ENCODE assay signal across 8 mouse cellular contexts in the genomic region with DNA sequence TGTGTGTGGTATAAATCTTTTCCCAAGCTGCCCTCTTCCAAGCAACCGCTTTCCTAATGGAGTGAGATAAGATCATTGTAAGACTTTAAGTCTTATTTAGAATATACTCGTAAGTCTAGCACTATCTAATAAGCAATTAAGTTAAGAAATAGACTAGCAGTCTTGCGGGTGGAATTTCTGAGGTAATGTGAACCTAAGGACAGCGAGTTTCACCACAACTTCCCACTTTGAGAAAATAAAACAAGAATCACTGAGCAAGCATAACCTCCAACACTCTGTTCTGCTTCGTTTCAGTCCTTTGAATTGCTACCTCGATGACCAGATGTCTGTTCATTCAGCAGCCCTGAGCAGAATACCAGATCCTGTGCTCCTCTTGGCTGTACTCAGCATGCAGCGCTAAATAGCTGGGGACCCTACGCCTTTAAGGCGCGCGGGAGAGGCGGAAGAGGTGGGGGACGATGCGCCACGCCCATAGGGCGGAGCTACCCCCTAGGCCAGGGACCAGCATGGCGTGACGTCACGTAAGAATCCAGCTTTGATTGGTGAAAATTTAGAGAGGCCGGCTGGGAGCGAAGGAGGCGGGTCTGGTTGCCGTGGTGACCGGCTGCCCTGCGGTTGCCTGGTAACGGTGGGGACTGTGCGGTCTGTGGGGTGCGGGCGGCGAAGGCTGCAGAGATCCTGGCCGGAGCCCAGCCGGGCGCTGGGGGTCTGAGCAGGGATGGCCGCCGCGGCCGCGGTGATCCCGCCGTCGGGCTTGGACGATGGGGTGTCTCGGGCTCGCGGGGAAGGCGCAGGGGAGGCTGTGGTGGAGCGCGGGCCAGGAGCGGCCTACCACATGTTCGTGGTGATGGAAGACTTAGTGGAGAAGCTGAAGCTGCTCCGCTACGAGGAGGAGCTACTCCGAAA. TPM values are rescaled to one million over a fixed set of nuclear protein-coding genes. Genes with fewer than 3 reads are reported as not detected.
A peak's percentile ranks its signal among the peaks of the same experiment; 100 is the strongest.
DNase-seq lines count a peak whose midpoint lies in the region; ATAC-seq and TF ChIP-seq lines count a peak whose summit lies in the region.

A gene (plus strand): TSS at position 614 of the 906 bp plus-strand sequence.

- H3K27ac ChIP-seq in CH12.LX (ENCODE audit: insufficient read depth, low read depth): no peak within 1 kb of the TSS
- 0 out of 2 replicates have a peak within 1 kb of the TSS, but pooled peaks have one; percentile 25 for H3K27ac ChIP-seq in forebrain, embryonic 11.5 days (ENCODE audit: low read depth, low read length)
- H3K27ac ChIP-seq in heart, embryonic 16.5 days (ENCODE audit: low read length): peak within 1 kb of the TSS; percentile 41
- H3K27ac ChIP-seq in liver, embryonic 15.5 days (replicated peaks): peak within 1 kb of the TSS; percentile 45
- no peak within 1 kb of the TSS for H3K27ac ChIP-seq in neural tube, embryonic 12.5 days

- TF ChIP-seq RAD21 in CH12.LX (IDR thresholded peaks at IDR 0.05; ENCODE audit: low read depth, low read length): no peak

- in situ Hi-C loops in CH12.LX (cut with MboI; ENCODE audit: low pct_ligation_motif_present, low pct_unique_long_range_greater_than_20kb, low sequenced_read_pairs): no loop called here

- peaks cover 0 to 5% of the 10 kb centered on the region in 2 experiments for H3K36me3 ChIP-seq in CH12.LX (replicated peaks in 1 of 2; ENCODE audit: control insufficient read depth in 1 of 2, insufficient read depth in 1 of 2, low read length in 1 of 2)
- H3K36me3 ChIP-seq in forebrain, embryonic 11.5 days (ENCODE audit: control insufficient read depth, insufficient read depth, low read length): no peaks in the 10 kb centered on the region
- no peaks in the 10 kb centered on the region for H3K36me3 ChIP-seq in heart, embryonic 16.5 days (ENCODE audit: control insufficient read depth, insufficient read depth)
- no peaks in the 10 kb centered on the region for H3K36me3 ChIP-seq in liver, embryonic 15.5 days (replicated peaks)
- no peaks in the 10 kb centered on the region for H3K36me3 ChIP-seq in neural tube, embryonic 12.5 days

- no peak for TF ChIP-seq CTCF in CH12.LX (conservative IDR thresholded peaks at IDR 0.05 in 1 of 2, IDR thresholded peaks at IDR 0.05 in 1 of 2; ENCODE audit: low read depth in 2 of 2, low read length in 2 of 2)

- TF ChIP-seq EP300 in CH12.LX (IDR thresholded peaks at IDR 0.05; ENCODE audit: low read length): peak; percentile 76

- H3K9ac ChIP-seq in CH12.LX (ENCODE audit: insufficient read depth, low read depth): peak within 1 kb of the TSS; percentile 60
- H3K9ac ChIP-seq in forebrain, embryonic 11.5 days (ENCODE audit: low read length): peak within 1 kb of the TSS; percentile 77
- H3K9ac ChIP-seq in heart, embryonic 16.5 days (ENCODE audit: low read length): peak within 1 kb of the TSS; percentile 84
- peak within 1 kb of the TSS; percentile 57 for H3K9ac ChIP-seq in liver, embryonic 15.5 days
- H3K9ac ChIP-seq in neural tube, embryonic 12.5 days: peak within 1 kb of the TSS; percentile 68

- 4% methylated on average over 49 of the region's 53 CpGs for WGBS in forebrain, embryonic 11.5 days
- WGBS in heart, embryonic 16.5 days: 2% methylated on average over 52 of the region's 53 CpGs
- WGBS in liver, embryonic 15.5 days (ENCODE audit: insufficient replicate concordance): under 1% methylated on average over 52 of the region's 53 CpGs
- WGBS in neural tube, embryonic 12.5 days: 3% methylated on average over 53 of the region's 53 CpGs

- H3K4me1 ChIP-seq in CH12.LX (ENCODE audit: control insufficient read depth in 1 of 2, insufficient read depth in 2 of 2): peaks cover 2 to 31% of the 10 kb centered on the region in 2 experiments
- H3K4me1 ChIP-seq in forebrain, embryonic 11.5 days (replicated peaks; ENCODE audit: control insufficient read depth, insufficient read depth, low read length): peaks cover 2% of the 10 kb centered on the region; the same call in 1 of the 2 replicates
- peaks cover 7% of the 10 kb centered on the region for H3K4me1 ChIP-seq in heart, embryonic 16.5 days (ENCODE audit: control insufficient read depth, insufficient read depth, low read length)
- H3K4me1 ChIP-seq in liver, embryonic 15.5 days (replicated peaks): peaks cover 20% of the 10 kb centered on the region
- H3K4me1 ChIP-seq in neural tube, embryonic 12.5 days: peaks cover 6% of the 10 kb centered on the region; the same call in 1 of the 2 replicates

- peak; percentile 100 for ATAC-seq in forebrain, embryonic 11.5 days (replicated peaks; ENCODE audit: low FRiP score)
- ATAC-seq in heart, embryonic 16.5 days (replicated peaks; ENCODE audit: extremely low read depth, insufficient read depth, low FRiP score): peak; percentile 100
- ATAC-seq in liver, embryonic 15.5 days (ENCODE audit: insufficient read depth): peak; percentile 98
- ATAC-seq in neural tube, embryonic 12.5 days (ENCODE audit: low FRiP score, low read depth): peak; percentile 100

- H3K4me3 ChIP-seq in CH12.LX (replicated peaks in 1 of 3; ENCODE audit: low read depth in 2 of 3, low read length in 2 of 3, poor library complexity in 1 of 3): peak within 1 kb of the TSS; percentile 82 to 93 (median 87)
- H3K4me3 ChIP-seq in forebrain, embryonic 11.5 days (ENCODE audit: low read depth, low read length): peak within 1 kb of the TSS; percentile 70
- H3K4me3 ChIP-seq in heart, embryonic 16.5 days (ENCODE audit: low read length): peak within 1 kb of the TSS; percentile 91
- H3K4me3 ChIP-seq in liver, embryonic 15.5 days (replicated peaks): peak within 1 kb of the TSS; percentile 75
- peak within 1 kb of the TSS; percentile 77 for H3K4me3 ChIP-seq in neural tube, embryonic 12.5 days

- peak; percentile 97 for TF ChIP-seq POLR2A in CH12.LX (IDR thresholded peaks at IDR 0.05; ENCODE audit: low read depth, low read length)

- dilution Hi-C loops in CH12.LX (cut with MboI; ENCODE audit: extremely low pct_ligation_motif_present, extremely low pct_unique_long_range_greater_than_20kb, low sequenced_read_pairs): no loop called here

- H3K27me3 ChIP-seq in CH12.LX (replicated peaks): no peaks in the 10 kb centered on the region
- H3K27me3 ChIP-seq in forebrain, embryonic 11.5 days (ENCODE audit: control insufficient read depth, insufficient read depth, low read length): no peaks in the 10 kb centered on the region
- H3K27me3 ChIP-seq in heart, embryonic 16.5 days (ENCODE audit: control insufficient read depth, insufficient read depth, low read length): no peaks in the 10 kb centered on the region
- no peaks in the 10 kb centered on the region for H3K27me3 ChIP-seq in liver, embryonic 15.5 days
- no peaks in the 10 kb centered on the region for H3K27me3 ChIP-seq in neural tube, embryonic 12.5 days (replicated peaks)

- no peaks in the 10 kb centered on the region for H3K79me2 ChIP-seq in CH12.LX (replicated peaks; ENCODE audit: control insufficient read depth, extremely low read depth, insufficient read depth, poor library complexity, severe bottlenecking)

- H3K4me2 ChIP-seq in CH12.LX (ENCODE audit: insufficient read depth, low read depth, poor library complexity, severe bottlenecking): peak within 1 kb of the TSS; percentile 93
- peak within 1 kb of the TSS; percentile 74 for H3K4me2 ChIP-seq in forebrain, embryonic 11.5 days (ENCODE audit: low read depth, low read length, severe bottlenecking)
- peak within 1 kb of the TSS; percentile 99 for H3K4me2 ChIP-seq in heart, embryonic 16.5 days (ENCODE audit: low read depth, low read length)
- peak within 1 kb of the TSS; percentile 97 for H3K4me2 ChIP-seq in liver, embryonic 15.5 days
- H3K4me2 ChIP-seq in neural tube, embryonic 12.5 days (replicated peaks): peak within 1 kb of the TSS; percentile 76

- no peaks in the 10 kb centered on the region for H3K9me3 ChIP-seq in CH12.LX (replicated peaks; ENCODE audit: low read length)
- no peaks in the 10 kb centered on the region for H3K9me3 ChIP-seq in forebrain, embryonic 11.5 days (ENCODE audit: control insufficient read depth, low read length)
- no peaks in the 10 kb centered on the region for H3K9me3 ChIP-seq in heart, embryonic 16.5 days (replicated peaks; ENCODE audit: control insufficient read depth, low read length)
- no peaks in the 10 kb centered on the region for H3K9me3 ChIP-seq in liver, embryonic 15.5 days (replicated peaks)
- no peaks in the 10 kb centered on the region for H3K9me3 ChIP-seq in neural tube, embryonic 12.5 days

- DNase-seq in CH12.LX (ENCODE audit: extremely low read depth): peak; percentile 100
- peak; percentile 98 for DNase-seq in c-Kit-positive CD71-positive TER-119-negative erythroid progenitor cells, embryonic 14.5 days (ENCODE audit: low read depth)
- DNase-seq in forebrain, embryonic 11.5 days (ENCODE audit: low spot score): peak; percentile 99
- peak; percentile 99 for DNase-seq in kidney, postnatal 36 days
- DNase-seq in telencephalon, adult 2 months (ENCODE audit: low read depth, low spot score): peak; percentile 97

TF ChIP-seq in CH12.LX, 34 proteins besides CTCF, POLR2A, EP300 and RAD21 (continues in another document):
- peak; percentile 99 for TF ChIP-seq MXI1 (IDR thresholded peaks at IDR 0.05; ENCODE audit: low read depth, low read length)
- TF ChIP-seq PAX5 (IDR thresholded peaks at IDR 0.05; ENCODE audit: low read length): no peak
- TF ChIP-seq JUN (IDR thresholded peaks at IDR 0.05; ENCODE audit: insufficient read depth, low read depth, low read length): peak; percentile 82
- TF ChIP-seq CHD1 (IDR thresholded peaks at IDR 0.05; ENCODE audit: low read depth, low read length): no peak
- TF ChIP-seq MAX (IDR thresholded peaks at IDR 0.05; ENCODE audit: low read length): peak; percentile 80; the same call in 1 of the 2 replicates
- TF ChIP-seq ETS1 (conservative IDR thresholded peaks at IDR 0.05; ENCODE audit: low read depth, low read length): peak; percentile 45; the same call in 1 of the 2 replicates
- 0 out of 2 replicates have a peak, but pooled peaks have one; percentile 31 for TF ChIP-seq MAFK (IDR thresholded peaks at IDR 0.05; ENCODE audit: insufficient replicate concordance, low read length)
- TF ChIP-seq MAZ (IDR thresholded peaks at IDR 0.05; ENCODE audit: low read depth, low read length): peak; percentile 88; the same call in 1 of the 2 replicates
- peak; percentile 87 for TF ChIP-seq ZMIZ1 (IDR thresholded peaks at IDR 0.05; ENCODE audit: low read depth, low read length)
- TF ChIP-seq BHLHE40 (IDR thresholded peaks at IDR 0.05; ENCODE audit: low read depth, low read length): no peak
- peak; percentile 95 for TF ChIP-seq NELFE (IDR thresholded peaks at IDR 0.05; ENCODE audit: low read depth, low read length)
- no peak for TF ChIP-seq RCOR1 (conservative IDR thresholded peaks at IDR 0.05; ENCODE audit: low read depth, low read length)

RNA-seq across cellular contexts. Expression of the gene that starts here (rescaled TPM):
- total RNA-seq in CH12.LX (2012; rRNA removed) (12.5 and 13.3 TPM in 2 replicates), CH12.LX (2014; rRNA removed) (21.3 and 24.8 TPM in 2 replicates)
- polyA plus RNA-seq in CH12.LX (2012; ENCODE audit: insufficient read length, low read depth): 28.8 and 34.4 TPM in 2 replicates
- polyA plus RNA-seq in forebrain, embryonic 11.5 days (2014; fragmentation: Nextera tagmentation; extraction: Ambion mirVana): 27.6 and 30.5 TPM in 2 replicates
- polyA plus RNA-seq in heart, embryonic 16.5 days (2015; fragmentation: Nextera tagmentation; extraction: Ambion mirVana): 20.1 and 23.6 TPM in 2 replicates
- polyA plus RNA-seq in liver, embryonic 15.5 days (2015; fragmentation: Nextera tagmentation; extraction: Ambion mirVana): 2.8 and 3.9 TPM in 2 replicates
- 38.8 and 39.5 TPM in 2 replicates for polyA plus RNA-seq in neural tube, embryonic 12.5 days (2016; fragmentation: Nextera tagmentation; extraction: Ambion mirVana)

Comparison
In these comparisons a context has a peak if more than half of its experiments do, and no peak if none do; other contexts are left out.
1. H3K27ac ChIP-seq: peak in forebrain, embryonic 11.5 days (single experiment), heart, embryonic 16.5 days (single experiment) and liver, embryonic 15.5 days (single experiment); none in CH12.LX (single experiment) and neural tube, embryonic 12.5 days (single experiment).
2. Peak in every context shown above with its lines, with median percentiles within 50 percentile points of each other: DNase-seq, H3K4me2 ChIP-seq, H3K4me3 ChIP-seq, H3K9ac ChIP-seq and ATAC-seq.